Mouse (Mus musculus) MEL (cell line): ENCODE measurements around the gene Lypd6b. TPM values are rescaled to one million over a fixed set of nuclear protein-coding genes. Genes with fewer than 3 reads are reported as not detected.

ENCODE experiments used
- DNase-seq: peaks from one replicate; pipeline ENCODE4 v3.0.0; 2011; ENCODE audit warnings: low read depth, low spot score
- H3K27ac ChIP-seq: 2 replicates; pipeline ENCODE4 v1.5.1; 2012; ENCODE audit warnings: low read depth, mild to moderate bottlenecking, control low read depth, low read length, moderate library complexity; ENCODE audit not compliant: control insufficient read depth
- H3K27me3 ChIP-seq, 2 experiments: fragments of 150-350 bp in 1 of 2; sonication (generic) in 1 of 2; 2 replicates each; pipeline ENCODE4 v1.6.1; 2012; ENCODE audit warnings: low read length in 2 of 2, mild to moderate bottlenecking in 2 of 2, improper control_type of control experiment in 1 of 2, moderate library complexity in 1 of 2; ENCODE audit not compliant: insufficient read depth in 2 of 2, control insufficient read depth in 1 of 2
- H3K36me3 ChIP-seq, 2 experiments: 2 replicates each; pipeline ENCODE4 v1.6.1; 2012 to 2014; ENCODE audit warnings: low read length in 2 of 2, improper control_type of control experiment in 1 of 2, inconsistent platforms in 1 of 2, mild to moderate bottlenecking in 1 of 2; ENCODE audit not compliant: insufficient read depth in 2 of 2, control insufficient read depth in 1 of 2
- H3K4me1 ChIP-seq, 2 experiments: fragments of 150-350 bp in 1 of 2; sonication (generic) in 1 of 2; 2 replicates each; pipeline ENCODE4 v1.6.1; 2012; ENCODE audit warnings: low read length in 2 of 2, improper control_type of control experiment in 1 of 2, mild to moderate bottlenecking in 1 of 2; ENCODE audit not compliant: insufficient read depth in 2 of 2, control insufficient read depth in 1 of 2
- H3K4me3 ChIP-seq, 2 experiments: fragments of 150-350 bp in 1 of 2; sonication (generic) in 1 of 2; 2 replicates each; pipeline ENCODE4 v1.5.1; 2012; ENCODE audit warnings: low read depth in 2 of 2, low read length in 2 of 2, mild to moderate bottlenecking in 2 of 2, moderate library complexity in 2 of 2, control low read depth in 1 of 2, improper control_type of control experiment in 1 of 2; ENCODE audit not compliant: control insufficient read depth in 1 of 2, insufficient read depth in 1 of 2
- H3K79me2 ChIP-seq: 2 replicates; pipeline ENCODE4 v1.6.1; 2012; ENCODE audit warnings: mild to moderate bottlenecking, low read length, moderate library complexity; ENCODE audit not compliant: control insufficient read depth, poor library complexity, insufficient read depth
- H3K9ac ChIP-seq: 2 replicates; pipeline ENCODE4 v1.6.1; 2012; ENCODE audit warnings: low read depth, mild to moderate bottlenecking, control low read depth, low read length, moderate library complexity; ENCODE audit not compliant: control insufficient read depth, poor library complexity, severe bottlenecking
- H3K9me3 ChIP-seq: fragments of 150-350 bp; sonication (generic); replicated peaks from 2 replicates; pipeline ENCODE4 v1.6.1; 2012; ENCODE audit warnings: mild to moderate bottlenecking, low read length, improper control_type of control experiment, moderate library complexity; ENCODE audit not compliant: insufficient read depth
- E2F4 ChIP-seq: IDR thresholded peaks from 2 replicates; pipeline ENCODE4 v1.6.1; 2011; ENCODE audit warnings: low read depth, low read length, improper control_type of control experiment, borderline replicate concordance
- GABPA ChIP-seq: IDR thresholded peaks from 2 replicates; pipeline ENCODE4 v1.6.1; 2012; ENCODE audit warnings: low read depth, mild to moderate bottlenecking, inconsistent platforms, low read length, improper control_type of control experiment, moderate library complexity
- HCFC1 ChIP-seq: IDR thresholded peaks from 2 replicates; pipeline ENCODE4 v1.6.1; 2012; ENCODE audit warnings: low read depth, mild to moderate bottlenecking, inconsistent platforms, low read length, improper control_type of control experiment, moderate library complexity
- JUND ChIP-seq: IDR thresholded peaks from 2 replicates; pipeline ENCODE4 v1.6.1; 2011; ENCODE audit warnings: low read depth, mild to moderate bottlenecking, improper control_type of control experiment, low read length
- KAT2A ChIP-seq: conservative IDR thresholded peaks from 2 replicates; pipeline ENCODE4 v1.6.1; 2012; ENCODE audit warnings: low read depth, low read length, improper control_type of control experiment, inconsistent platforms
- MAFK ChIP-seq: IDR thresholded peaks from 2 replicates; pipeline ENCODE4 v1.6.1; 2011; ENCODE audit warnings: low read depth, mild to moderate bottlenecking, low read length, improper control_type of control experiment, borderline replicate concordance
- MXI1 ChIP-seq: IDR thresholded peaks from 2 replicates; pipeline ENCODE4 v1.6.1; 2011; ENCODE audit warnings: mild to moderate bottlenecking, low read depth, low read length, improper control_type of control experiment
- MYC ChIP-seq: IDR thresholded peaks from 2 replicates; pipeline ENCODE4 v1.6.1; 2011; ENCODE audit warnings: low read depth, mild to moderate bottlenecking, low read length, improper control_type of control experiment, moderate library complexity
- NRF1 ChIP-seq: IDR thresholded peaks from 2 replicates; pipeline ENCODE4 v1.6.1; 2014; ENCODE audit warnings: low read depth, mild to moderate bottlenecking, inconsistent platforms, low read length, improper control_type of control experiment, moderate library complexity; ENCODE audit not compliant: poor library complexity, insufficient read depth, severe bottlenecking
- POLR2AphosphoS5 ChIP-seq: IDR thresholded peaks from 2 replicates; pipeline ENCODE4 v1.6.1; 2012; ENCODE audit warnings: low read depth, borderline replicate concordance, mild to moderate bottlenecking, inconsistent platforms, low read length, moderate library complexity, mixed read lengths
- RAD21 ChIP-seq: IDR thresholded peaks from 2 replicates; pipeline ENCODE4 v1.6.1; 2011; ENCODE audit warnings: mild to moderate bottlenecking, low read depth, low read length, improper control_type of control experiment
- SIN3A ChIP-seq: IDR thresholded peaks from 2 replicates; pipeline ENCODE4 v1.6.1; 2012; ENCODE audit warnings: low read length, improper control_type of control experiment, inconsistent platforms
- TBP ChIP-seq: IDR thresholded peaks from 2 replicates; pipeline ENCODE4 v1.8.0; 2011; ENCODE audit warnings: low read depth, low read length, improper control_type of control experiment
- UBTF ChIP-seq: IDR thresholded peaks from 2 replicates; pipeline ENCODE4 v1.6.1; 2012; ENCODE audit warnings: low read depth, mild to moderate bottlenecking, inconsistent platforms, low read length, improper control_type of control experiment, moderate library complexity, borderline replicate concordance; ENCODE audit not compliant: insufficient read depth
- USF2 ChIP-seq, 2 experiments: IDR thresholded peaks; 2 replicates each; pipeline ENCODE4 v1.6.1; 2011 to 2012; ENCODE audit warnings: improper control_type of control experiment in 2 of 2, low read length in 2 of 2, borderline replicate concordance in 1 of 2, inconsistent platforms in 1 of 2, low read depth in 1 of 2, mild to moderate bottlenecking in 1 of 2; ENCODE audit not compliant: insufficient read depth in 1 of 2
- ZC3H11A ChIP-seq: IDR thresholded peaks from 2 replicates; pipeline ENCODE4 v1.6.1; 2012; ENCODE audit warnings: low read depth, mild to moderate bottlenecking, inconsistent platforms, low read length, improper control_type of control experiment
- ZNF384 ChIP-seq: IDR thresholded peaks from 2 replicates; pipeline ENCODE4 v1.6.1; 2012; ENCODE audit warnings: low read depth, mild to moderate bottlenecking, inconsistent platforms, low read length, improper control_type of control experiment
- polyA plus RNA-seq, 2 experiments: library from polyadenylated mRNA; stranded (reverse) in 1 of 2; unstranded in 1 of 2; fragments of >175 nt in 1 of 2; fragments of >200 nt in 1 of 2; gene quantifications; 2 replicates each; pipeline versions ENCODE4 v1.2.1 to v1.2.4; 2012; ENCODE audit warnings: low replicate concordance in 2 of 2, low read depth in 1 of 2; ENCODE audit not compliant: insufficient read length in 2 of 2, insufficient read depth in 1 of 2, missing spikeins in 1 of 2
- total RNA-seq: library from RNA; depleted of rRNA; stranded (reverse); fragments of 300-350 nt; gene quantifications from 2 replicates; pipeline ENCODE4 v1.2.3, GENCODE M21; 2012

The Lypd6b gene
- total and polyA plus RNA-seq, 3 experiments, result not detected

- no peak overlapping the region for H3K9ac ChIP-seq
- no peaks in the 10 kb centered on the region for H3K79me2 ChIP-seq
- H3K36me3 ChIP-seq, result peaks cover 0 to 2% of the 10 kb centered on the region in 2 experiments; a peak in 1 of 4 replicates
- no peaks in the 10 kb centered on the region for H3K27me3 ChIP-seq
- no peak for DNase-seq
- TF ChIP-seq GABPA (no peak), HCFC1 (no peak), MAFK (no peak), TBP (no peak), MXI1 (no peak), ZC3H11A (no peak), UBTF (no peak), E2F4 (no peak), JUND (no peak)
- H3K4me3 ChIP-seq, result no peak overlapping the region
- no peaks in the 10 kb centered on the region for H3K9me3 ChIP-seq
- H3K27ac ChIP-seq, result no peak overlapping the region
- H3K4me1 ChIP-seq, result peaks cover 0 to 10% of the 10 kb centered on the region in 2 experiments; a peak in 2 of 4 replicates
Observed at GRCm38 (mm10) chr2:49742919-49743318, 44.6 kb upstream of the Lypd6b start.

GRCm38 (mm10) chr2:49743775-49744174 is 43.7 kb upstream of the Lypd6b start:
- Histone ChIP-seq H3K79me2 (no peaks in the 10 kb centered on the region), H3K4me1 (peaks cover 0 to 10% of the 10 kb centered on the region in 2 experiments; a peak in 2 of 4 replicates), H3K4me3 (no peak overlapping the region), H3K9me3 (no peaks in the 10 kb centered on the region), H3K9ac (no peak overlapping the region), H3K27me3 (no peaks in the 10 kb centered on the region), H3K27ac (no peak overlapping the region), H3K36me3 (peaks cover 0 to 2% of the 10 kb centered on the region in 2 experiments; a peak in 1 of 4 replicates)
- no peak for DNase-seq
- TF ChIP-seq POLR2AphosphoS5, result no peak
- no peak for TF ChIP-seq ZNF384
- no peak for TF ChIP-seq SIN3A
- TF ChIP-seq KAT2A, result no peak
- TF ChIP-seq RAD21, result no peak
- TF ChIP-seq MYC, result no peak
- TF ChIP-seq NRF1, result no peak
- no peak for TF ChIP-seq USF2 (IDR thresholded peaks at IDR 0.05; ENCODE audit: borderline replicate concordance in 1 of 2, insufficient read depth in 1 of 2, low read depth in 1 of 2, low read length in 2 of 2)
